Mouse (Mus musculus) MEL (cell line): ENCODE measurements around the gene Tmbim1.

Experiments
- CTCF ChIP-seq, 3 experiments: IDR thresholded peaks in 2 of 3; conservative IDR thresholded peaks in 1 of 3; 2 replicates each; pipeline ENCODE4 v1.5.1; 2011 to 2012; ENCODE audit warnings: low read length in 3 of 3, low read depth in 2 of 3, mild to moderate bottlenecking in 2 of 3, improper control_type of control experiment in 1 of 3, inconsistent platforms in 1 of 3, mixed read lengths in 1 of 3, moderate library complexity in 1 of 3; ENCODE audit not compliant: control insufficient read depth in 1 of 3, insufficient read depth in 1 of 3, poor library complexity in 1 of 3, severe bottlenecking in 1 of 3
- E2F4 ChIP-seq: IDR thresholded peaks from 2 replicates; pipeline ENCODE4 v1.6.1; 2011; ENCODE audit warnings: low read depth, low read length, improper control_type of control experiment, borderline replicate concordance
- EP300 ChIP-seq, 2 experiments: IDR thresholded peaks; 2 replicates each; pipeline ENCODE4 v1.6.1; 2011; ENCODE audit warnings: improper control_type of control experiment in 2 of 2, low read length in 2 of 2, low read depth in 1 of 2, mild to moderate bottlenecking in 1 of 2
- GATA1 ChIP-seq: IDR thresholded peaks from 2 replicates; pipeline ENCODE4 v1.6.1; 2011; ENCODE audit warnings: low read depth, low read length, improper control_type of control experiment
- MAFK ChIP-seq: IDR thresholded peaks from 2 replicates; pipeline ENCODE4 v1.6.1; 2011; ENCODE audit warnings: low read depth, mild to moderate bottlenecking, low read length, improper control_type of control experiment, borderline replicate concordance
- MYC ChIP-seq: IDR thresholded peaks from 2 replicates; pipeline ENCODE4 v1.6.1; 2011; ENCODE audit warnings: low read depth, mild to moderate bottlenecking, low read length, improper control_type of control experiment, moderate library complexity
- NRF1 ChIP-seq: IDR thresholded peaks from 2 replicates; pipeline ENCODE4 v1.6.1; 2014; ENCODE audit warnings: low read depth, mild to moderate bottlenecking, inconsistent platforms, low read length, improper control_type of control experiment, moderate library complexity; ENCODE audit not compliant: poor library complexity, insufficient read depth, severe bottlenecking
- POLR2A ChIP-seq, 2 experiments: IDR thresholded peaks; 2 replicates each; pipeline ENCODE4 v1.6.1; 2011 to 2012; ENCODE audit warnings: low read length in 2 of 2, mild to moderate bottlenecking in 2 of 2, control low read depth in 1 of 2, improper control_type of control experiment in 1 of 2, low read depth in 1 of 2, moderate library complexity in 1 of 2; ENCODE audit not compliant: control insufficient read depth in 1 of 2, insufficient read depth in 1 of 2, poor library complexity in 1 of 2
- SIN3A ChIP-seq: IDR thresholded peaks from 2 replicates; pipeline ENCODE4 v1.6.1; 2012; ENCODE audit warnings: low read length, improper control_type of control experiment, inconsistent platforms
- SMC3 ChIP-seq: IDR thresholded peaks from 2 replicates; pipeline ENCODE4 v1.6.1; 2011; ENCODE audit warnings: low read depth, low read length, improper control_type of control experiment
- TAL1 ChIP-seq: IDR thresholded peaks from 2 replicates; pipeline ENCODE4 v1.6.1; 2012; ENCODE audit warnings: mild to moderate bottlenecking, inconsistent platforms, low read length, moderate library complexity, mixed read lengths
- ZC3H11A ChIP-seq: IDR thresholded peaks from 2 replicates; pipeline ENCODE4 v1.6.1; 2012; ENCODE audit warnings: low read depth, mild to moderate bottlenecking, inconsistent platforms, low read length, improper control_type of control experiment
- ZKSCAN1 ChIP-seq: IDR thresholded peaks from 2 replicates; pipeline ENCODE4 v1.6.1; 2012; ENCODE audit warnings: low read depth, mild to moderate bottlenecking, inconsistent platforms, low read length, improper control_type of control experiment, moderate library complexity
- ZNF384 ChIP-seq: IDR thresholded peaks from 2 replicates; pipeline ENCODE4 v1.6.1; 2012; ENCODE audit warnings: low read depth, mild to moderate bottlenecking, inconsistent platforms, low read length, improper control_type of control experiment

DNA sequence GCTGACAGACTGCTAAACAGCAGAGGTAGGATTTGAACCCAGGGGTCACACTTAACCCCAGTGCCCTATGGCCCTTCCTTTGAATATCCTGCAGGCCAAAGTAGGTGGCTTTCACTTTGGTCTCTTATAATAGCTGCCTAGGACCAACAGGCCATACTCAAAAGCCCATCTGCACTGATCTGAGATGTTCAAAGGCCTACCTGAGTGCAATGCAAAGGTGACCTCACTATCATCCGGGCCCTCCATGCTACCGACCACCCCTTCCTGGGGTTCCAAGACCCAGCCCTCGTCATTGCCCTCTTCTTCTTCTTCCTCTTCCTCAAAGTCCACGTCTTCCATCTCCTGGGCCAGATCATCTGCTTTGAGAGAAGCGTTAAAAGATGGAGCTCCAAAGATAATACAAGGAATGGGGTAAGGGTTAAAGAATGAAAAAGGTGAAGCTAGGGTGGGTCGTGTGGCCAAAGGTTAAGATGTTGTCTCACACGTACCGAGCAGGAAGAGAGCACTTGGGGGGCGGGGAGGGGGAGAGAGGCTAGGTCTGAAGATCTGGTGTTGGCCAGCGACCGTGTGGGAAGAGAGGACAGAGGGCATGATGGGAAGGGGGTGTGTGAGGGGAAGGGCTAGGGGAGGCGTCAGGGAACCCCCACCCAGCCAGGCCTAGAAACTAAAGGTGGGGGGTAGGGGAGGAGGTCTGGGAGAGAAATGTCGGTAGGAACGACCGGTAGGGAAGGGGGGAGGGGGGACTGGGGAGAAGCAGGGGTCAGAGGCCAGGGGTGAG lies 21.5 kb downstream of the Tmbim1 start:
- TF ChIP-seq E2F4: no peak
- TF ChIP-seq GATA1: no peak
- no peak for TF ChIP-seq POLR2A (IDR thresholded peaks at IDR 0.05; ENCODE audit: control insufficient read depth in 1 of 2, insufficient read depth in 1 of 2, low read depth in 1 of 2, low read length in 2 of 2, poor library complexity in 1 of 2)
- no peak for TF ChIP-seq SIN3A
- TF ChIP-seq EP300 (IDR thresholded peaks at IDR 0.05; ENCODE audit: low read depth in 1 of 2, low read length in 2 of 2): no peak
- TF ChIP-seq TAL1: no peak
- TF ChIP-seq CTCF (IDR thresholded peaks at IDR 0.05 in 2 of 3, conservative IDR thresholded peaks at IDR 0.05 in 1 of 3; ENCODE audit: control insufficient read depth in 1 of 3, insufficient read depth in 1 of 3, low read depth in 2 of 3, low read length in 3 of 3, poor library complexity in 1 of 3, severe bottlenecking in 1 of 3): no peak
- no peak for TF ChIP-seq ZNF384
- TF ChIP-seq ZKSCAN1: no peak
- TF ChIP-seq SMC3: no peak
- TF ChIP-seq MAFK: no peak
- no peak for TF ChIP-seq NRF1
- TF ChIP-seq MYC: no peak
- TF ChIP-seq ZC3H11A: no peak
